Mouse (Mus musculus) stomach, postnatal 0 days (tissue): ENCODE data around the gene Ndufv3.

Experiments used
- CTCF ChIP-seq: IDR thresholded peaks from 2 replicates; pipeline ENCODE4 v1.5.1; 2016; ENCODE audit warnings: antibody characterized with exemption, low read depth, mild to moderate bottlenecking, moderate library complexity
- EP300 ChIP-seq: optimal IDR thresholded peaks from 2 replicates; pipeline ENCODE3; 2016; ENCODE audit warnings: antibody characterized with exemption

GRCm38 (mm10) chr17:31576394-31577175 is 56.7 kb downstream of the Ndufv3 start:
- TF ChIP-seq EP300 (no peak), CTCF (no peak)
